Mouse (Mus musculus) G1E (cell line): ENCODE measurements around the gene Terb2. TPM values are rescaled to one million over a fixed set of nuclear protein-coding genes. Genes with fewer than 3 reads are reported as not detected.
A peak's percentile ranks its signal among the peaks of the same experiment; 100 is the strongest.

Experiments used
- ATAC-seq: 2 replicates; pipeline ENCODE4 v1.8.0; 2016; ENCODE audit warnings: mild to moderate bottlenecking; ENCODE audit not compliant: insufficient number of reproducible peaks, poor library complexity, low FRiP score, severe bottlenecking; ENCODE audit errors: extremely low read depth
- DNase-seq: peaks from one replicate; pipeline ENCODE4 v3.0.0; 2012; ENCODE audit warnings: low spot score
- H3K27me3 ChIP-seq: 2 replicates; pipeline ENCODE4 v1.6.1; 2012; ENCODE audit warnings: mild to moderate bottlenecking, low read length, inconsistent platforms; ENCODE audit not compliant: insufficient read depth
- H3K36me3 ChIP-seq: replicated peaks from 2 replicates; pipeline ENCODE3; 2012; ENCODE audit warnings: mild to moderate bottlenecking, inconsistent platforms
- H3K4me1 ChIP-seq: 2 replicates; pipeline ENCODE4 v1.6.1; 2012; ENCODE audit warnings: low read depth, low read length, inconsistent platforms, mixed read lengths; ENCODE audit not compliant: insufficient read depth
- H3K4me3 ChIP-seq: 2 replicates; pipeline ENCODE4 v1.5.1; 2012; ENCODE audit warnings: low read depth, mild to moderate bottlenecking, inconsistent platforms, low read length, moderate library complexity, mixed read lengths
- H3K9me3 ChIP-seq: replicated peaks from 2 replicates; pipeline ENCODE4 v1.6.1; 2012; ENCODE audit warnings: inconsistent platforms
- CTCF ChIP-seq: IDR thresholded peaks from 2 replicates; pipeline ENCODE4 v1.5.1; 2012; ENCODE audit warnings: low read depth, low read length, inconsistent platforms, mixed read lengths
- GATA1 ChIP-seq: IDR thresholded peaks from 2 replicates; pipeline ENCODE4 v1.6.1; 2012; ENCODE audit warnings: borderline replicate concordance, low read length, inconsistent platforms, mixed read lengths
- GATA2 ChIP-seq: IDR thresholded peaks from 2 replicates; pipeline ENCODE4 v1.6.1; 2012; ENCODE audit warnings: low read depth, low read length, inconsistent platforms, borderline replicate concordance
- POLR2AphosphoS5 ChIP-seq: IDR thresholded peaks from 2 replicates; pipeline ENCODE4 v1.6.1; 2012; ENCODE audit warnings: low read depth, low read length, inconsistent platforms; ENCODE audit not compliant: insufficient replicate concordance
- TAL1 ChIP-seq: conservative IDR thresholded peaks from 2 replicates; pipeline ENCODE4 v1.6.1; 2012; ENCODE audit warnings: low read depth, low read length, inconsistent platforms, mixed read lengths
- polyA plus RNA-seq: library from polyadenylated mRNA; stranded (reverse); fragments of >175 nt; gene quantifications from 2 replicates; pipeline ENCODE4 v1.2.3, GENCODE M21; 2012
- total RNA-seq, 2 experiments: library from RNA; stranded (forward) in 1 of 2; stranded (reverse) in 1 of 2; fragments of 200-1000 nt in 1 of 2; fragments of >200 nt in 1 of 2; fragmentation: Nextera tagmentation in 1 of 2; gene quantifications; 2 replicates each; pipeline ENCODE4 v1.2.3; 2014 to 2017

Terb2 gene
- total and polyA plus RNA-seq, 3 experiments, result not detected

DNA sequence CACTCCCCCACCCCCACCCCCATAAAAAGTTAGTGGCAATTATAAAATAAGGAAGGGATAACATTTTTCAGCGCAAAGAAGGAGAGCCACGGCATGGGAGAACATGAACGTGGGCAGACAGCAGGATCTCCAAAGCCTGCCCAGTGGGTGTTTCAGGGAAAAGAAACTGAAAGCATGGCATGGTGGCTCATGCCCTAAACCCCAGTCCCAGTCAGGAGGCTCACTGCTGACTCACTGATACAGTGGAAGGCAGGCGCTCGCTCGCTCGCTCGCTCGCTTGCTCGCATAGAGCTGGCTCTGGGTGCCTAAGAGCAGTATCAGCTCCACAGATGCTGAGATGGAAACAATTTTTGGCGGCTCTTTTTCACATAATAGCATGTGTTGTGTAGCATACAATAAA, 21.8 kb upstream of the Terb2 start:
- DNase-seq (no peak), ATAC-seq (0 out of 2 replicates have a peak, but pooled peaks have one; percentile 38)
- H3K36me3 ChIP-seq, result no peaks in the 10 kb centered on the region
- H3K27me3 ChIP-seq, result peaks cover 6% of the 10 kb centered on the region
- H3K4me1 ChIP-seq, result peaks cover 8% of the 10 kb centered on the region; the same call in 1 of the 2 replicates
- no peak overlapping the region; the same call in 1 of the 2 replicates for H3K4me3 ChIP-seq
- no peak for TF ChIP-seq GATA2
- TF ChIP-seq CTCF, result no peak
- TF ChIP-seq POLR2AphosphoS5, result no peak
- no peak for TF ChIP-seq TAL1
- no peak for TF ChIP-seq GATA1
- H3K9me3 ChIP-seq, result no peaks in the 10 kb centered on the region

DNA sequence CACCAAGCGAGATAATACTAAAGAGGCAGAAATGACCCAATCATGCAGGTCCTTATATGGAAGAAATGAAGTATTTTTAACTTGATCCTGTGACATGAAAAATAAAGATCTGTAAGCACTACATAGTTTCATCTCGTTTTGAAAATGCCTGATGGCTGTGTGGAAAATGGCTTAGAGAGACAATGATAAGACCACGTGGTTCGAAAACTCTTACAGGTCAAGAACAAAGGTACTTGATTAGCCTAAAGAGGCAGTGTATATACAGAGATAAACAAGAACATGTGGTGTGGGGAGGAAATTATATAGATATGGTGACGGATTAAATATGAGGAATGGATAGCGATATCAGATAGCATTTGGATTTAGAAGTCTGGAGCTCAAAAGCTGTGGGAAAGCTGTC, 14.8 kb upstream of the Terb2 start:
- no peak overlapping the region for H3K4me3 ChIP-seq
- H3K4me1 ChIP-seq, result peaks cover 2% of the 10 kb centered on the region; the same call in 1 of the 2 replicates
- no peak for DNase-seq
- H3K9me3 ChIP-seq, result no peaks in the 10 kb centered on the region
- TF ChIP-seq GATA1 (no peak), GATA2 (no peak), CTCF (no peak), TAL1 (no peak), POLR2AphosphoS5 (no peak)
- H3K27me3 ChIP-seq, result peaks cover 5% of the 10 kb centered on the region
- no peak for ATAC-seq
- no peaks in the 10 kb centered on the region for H3K36me3 ChIP-seq

DNA sequence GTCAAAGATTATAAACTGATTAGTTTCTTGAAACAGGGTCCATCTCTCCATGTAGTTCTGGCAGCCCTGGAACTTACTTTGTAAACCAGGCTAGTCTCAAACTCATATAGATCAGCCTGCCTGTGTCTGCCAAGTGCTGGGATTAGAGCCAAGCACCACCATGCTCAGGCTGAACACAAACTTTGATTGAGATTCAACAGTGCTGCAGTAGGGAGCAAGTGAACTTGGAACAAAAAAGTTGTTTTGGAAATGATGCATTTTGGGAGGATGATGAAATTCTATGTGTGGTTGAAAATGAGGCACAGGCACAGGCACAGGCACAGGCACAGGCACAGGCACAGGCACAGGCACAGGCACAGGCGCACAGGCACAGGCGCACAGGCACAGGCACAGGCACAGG, 13.9 kb upstream of the Terb2 start:
- Histone ChIP-seq H3K36me3 (no peaks in the 10 kb centered on the region), H3K4me1 (peaks cover 2% of the 10 kb centered on the region; the same call in 1 of the 2 replicates), H3K27me3 (peaks cover 4% of the 10 kb centered on the region; the same call in 1 of the 2 replicates), H3K4me3 (no peak overlapping the region), H3K9me3 (no peaks in the 10 kb centered on the region)
- no peak for DNase-seq
- ATAC-seq, result no peak
- TF ChIP-seq POLR2AphosphoS5 (no peak), GATA2 (no peak), GATA1 (no peak), TAL1 (no peak), CTCF (no peak)

DNA sequence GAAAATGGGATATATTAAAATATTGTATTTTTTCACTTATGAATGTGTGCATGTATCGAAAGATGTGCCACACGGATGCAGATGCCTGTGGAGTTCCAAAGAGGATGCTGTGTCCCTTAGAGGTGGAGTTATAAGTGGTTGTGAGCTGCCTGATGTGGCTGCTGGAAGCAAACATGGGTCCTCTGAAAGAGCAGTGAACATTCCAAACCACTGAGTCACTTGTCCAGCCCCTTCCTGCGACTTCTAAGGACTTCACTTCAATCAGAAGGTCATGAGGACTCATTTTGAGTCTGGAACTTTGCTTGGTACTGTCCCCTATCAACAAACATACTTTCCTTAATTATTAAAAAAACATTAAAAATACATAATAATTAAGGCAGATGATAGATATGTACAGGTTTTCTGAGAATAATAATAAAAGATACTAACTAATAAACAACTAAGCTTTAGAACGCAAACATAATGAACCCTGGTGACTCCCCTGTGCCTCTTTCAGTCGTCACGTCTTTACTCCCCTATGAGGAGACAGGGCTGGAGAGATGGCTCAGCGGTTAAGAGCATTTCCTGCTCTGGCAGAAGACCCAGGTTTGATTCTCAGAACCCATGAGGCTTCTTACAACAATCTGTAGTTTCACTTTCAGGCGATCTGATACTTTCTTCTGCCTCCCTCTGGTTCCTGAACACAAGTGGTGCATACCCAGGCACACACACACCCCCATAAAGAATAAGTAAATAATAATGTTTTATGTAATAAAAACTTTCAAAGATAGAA, 5.8 kb upstream of the Terb2 start:
- ATAC-seq (no peak), DNase-seq (no peak)
- Histone ChIP-seq H3K4me1 (peaks cover 5% of the 10 kb centered on the region; the same call in 1 of the 2 replicates), H3K9me3 (no peaks in the 10 kb centered on the region), H3K4me3 (no peak overlapping the region), H3K27me3 (0 out of 2 replicates have a peak, but pooled peaks cover 2% of the 10 kb centered on the region), H3K36me3 (no peaks in the 10 kb centered on the region)
- TF ChIP-seq GATA1 (no peak), POLR2AphosphoS5 (no peak), GATA2 (no peak), TAL1 (no peak), CTCF (no peak)

DNA sequence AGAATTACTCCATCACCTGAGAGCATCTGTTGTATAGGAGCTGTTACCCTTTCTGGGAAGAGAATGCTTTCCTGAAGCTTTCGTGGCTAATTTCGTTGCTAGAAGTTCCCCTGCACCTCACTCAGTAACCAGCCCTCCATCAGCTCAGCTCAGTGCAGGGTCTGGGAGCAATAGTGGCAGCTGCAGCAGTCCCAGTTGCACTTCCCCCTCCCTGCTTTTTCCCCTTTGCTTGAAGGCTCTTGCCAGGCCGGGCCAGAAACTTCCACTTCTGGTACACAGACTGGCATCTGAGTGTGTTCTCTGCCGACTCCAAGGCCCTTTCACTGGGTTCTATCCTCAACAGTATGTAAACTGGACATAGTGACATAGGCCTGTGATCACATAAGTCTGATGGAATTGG, 986 bp upstream of the Terb2 start:
- Histone ChIP-seq H3K9me3 (no peaks in the 10 kb centered on the region), H3K36me3 (no peaks in the 10 kb centered on the region), H3K4me3 (no peak overlapping the region), H3K27me3 (peaks cover 2% of the 10 kb centered on the region; the same call in 1 of the 2 replicates), H3K4me1 (peaks cover 3% of the 10 kb centered on the region; the same call in 1 of the 2 replicates)
- ATAC-seq (no peak), DNase-seq (no peak)
- TF ChIP-seq POLR2AphosphoS5, result no peak
- no peak for TF ChIP-seq GATA1
- no peak for TF ChIP-seq GATA2
- no peak for TF ChIP-seq TAL1
- no peak for TF ChIP-seq CTCF

DNA sequence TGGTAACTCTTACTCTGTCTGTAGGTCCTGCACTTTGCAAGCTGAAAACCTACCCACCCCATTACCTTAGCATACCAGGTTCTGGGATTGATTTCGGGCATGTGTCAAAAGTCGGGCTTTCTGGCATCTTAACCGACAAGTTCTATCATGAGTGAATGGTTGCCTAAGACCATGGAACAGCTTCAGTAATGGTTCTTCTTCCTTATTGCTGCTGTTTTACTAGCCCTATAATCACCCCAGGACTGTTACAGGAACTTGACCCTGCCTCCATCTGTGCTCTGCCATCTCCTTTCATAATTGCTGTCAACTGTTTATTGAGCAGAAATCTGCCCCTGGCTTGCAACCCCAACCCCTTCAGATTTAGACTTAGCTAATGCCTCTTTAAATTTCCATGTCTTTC, 679 bp downstream of the Terb2 start:
- ATAC-seq, result no peak
- H3K4me3 ChIP-seq, result no peak overlapping the region
- peaks cover 4% of the 10 kb centered on the region for H3K4me1 ChIP-seq
- peaks cover 2% of the 10 kb centered on the region; the same call in 1 of the 2 replicates for H3K27me3 ChIP-seq
- DNase-seq, result no peak
- TF ChIP-seq POLR2AphosphoS5 (no peak), TAL1 (no peak), GATA2 (no peak), CTCF (no peak), GATA1 (no peak)
- H3K9me3 ChIP-seq, result no peaks in the 10 kb centered on the region
- H3K36me3 ChIP-seq, result no peaks in the 10 kb centered on the region
